17 mouse cellular contexts compared by ENCODE assay signal in genomic region chr6:15638548-15638947, GRCm38 (mm10).
A peak's percentile ranks its signal among the peaks of the same experiment; 100 is the strongest.
DNase-seq lines count a peak whose midpoint lies in the region; ATAC-seq and TF ChIP-seq lines count a peak whose summit lies in the region.
"Had no signal": no experiment of that assay in that cellular context is flagged by ENCODE, and none has a peak within 500 bp of the region (broad histone marks: within the 10 kb centered on the region; RNA-seq: fewer than 3 reads in every experiment).

No protein-coding gene starts in this region.

- no peak for TF ChIP-seq CTCF in cerebellum, adult 2 months (IDR thresholded peaks at IDR 0.05; ENCODE audit: borderline replicate concordance, insufficient read depth, low read depth, low read length)

- no peak for TF ChIP-seq POLR2A in cerebellum, adult 2 months (IDR thresholded peaks at IDR 0.05; ENCODE audit: borderline replicate concordance, insufficient read depth, low read length)

- H3K27ac ChIP-seq in cerebellum, adult 2 months (ENCODE audit: insufficient read depth, low read length), result no peak overlapping the region
- 0 out of 2 replicates have a peak overlapping the region, but pooled peaks have one; percentile 20 for H3K27ac ChIP-seq in limb, embryonic 12.5 days
- H3K27ac ChIP-seq in limb, embryonic 10.5 days, result no peak overlapping the region
- no peak overlapping the region for H3K27ac ChIP-seq in forebrain, embryonic 14.5 days (ENCODE audit: low read depth, low read length)
- no peak overlapping the region for H3K27ac ChIP-seq in midbrain, embryonic 16.5 days (ENCODE audit: low read length)
- H3K27ac ChIP-seq: heart, embryonic 15.5 days; hindbrain, embryonic 15.5 days; neural tube, embryonic 13.5 days had no signal

- no peak overlapping the region for H3K4me3 ChIP-seq in cerebellum, adult 2 months (replicated peaks; ENCODE audit: insufficient read depth, low read depth, low read length)
- H3K4me3 ChIP-seq in limb, embryonic 12.5 days (replicated peaks), result no peak overlapping the region
- H3K4me3 ChIP-seq in limb, embryonic 10.5 days, result no peak overlapping the region
- no peak overlapping the region for H3K4me3 ChIP-seq in forebrain, embryonic 14.5 days (ENCODE audit: low read depth, low read length)
- no peak overlapping the region for H3K4me3 ChIP-seq in midbrain, embryonic 16.5 days (ENCODE audit: low read depth, low read length)
- H3K4me3 ChIP-seq: heart, embryonic 15.5 days; hindbrain, embryonic 15.5 days; neural tube, embryonic 13.5 days had no signal

- no peaks in the 10 kb centered on the region for H3K9me3 ChIP-seq in limb, embryonic 12.5 days
- no peaks in the 10 kb centered on the region for H3K9me3 ChIP-seq in limb, embryonic 10.5 days (replicated peaks)
- no peaks in the 10 kb centered on the region for H3K9me3 ChIP-seq in forebrain, embryonic 14.5 days (replicated peaks; ENCODE audit: control insufficient read depth, low read length)
- no peaks in the 10 kb centered on the region for H3K9me3 ChIP-seq in midbrain, embryonic 16.5 days (replicated peaks; ENCODE audit: control insufficient read depth, low read length, poor library complexity, severe bottlenecking)
- H3K9me3 ChIP-seq: heart, embryonic 15.5 days; hindbrain, embryonic 15.5 days; neural tube, embryonic 13.5 days had no signal

- H3K4me1 ChIP-seq in cerebellum, adult 2 months (ENCODE audit: control insufficient read depth, insufficient read depth, low read length), result no peaks in the 10 kb centered on the region
- peaks cover 12% of the 10 kb centered on the region for H3K4me1 ChIP-seq in limb, embryonic 12.5 days (replicated peaks)
- peaks cover 15% of the 10 kb centered on the region for H3K4me1 ChIP-seq in limb, embryonic 10.5 days
- peaks cover 5% of the 10 kb centered on the region; the same call in 1 of the 2 replicates for H3K4me1 ChIP-seq in forebrain, embryonic 14.5 days (ENCODE audit: control insufficient read depth, insufficient read depth, low read length)
- peaks cover 2% of the 10 kb centered on the region; the same call in 1 of the 2 replicates for H3K4me1 ChIP-seq in midbrain, embryonic 16.5 days (ENCODE audit: control insufficient read depth, insufficient read depth, low read length)
- H3K4me1 ChIP-seq: heart, embryonic 15.5 days; hindbrain, embryonic 15.5 days had no signal

- H3K36me3 ChIP-seq in limb, embryonic 12.5 days, result no peaks in the 10 kb centered on the region
- no peaks in the 10 kb centered on the region for H3K36me3 ChIP-seq in limb, embryonic 10.5 days
- H3K36me3 ChIP-seq in forebrain, embryonic 14.5 days (ENCODE audit: control insufficient read depth, insufficient read depth, low read length), result no peaks in the 10 kb centered on the region
- H3K36me3 ChIP-seq in midbrain, embryonic 16.5 days (ENCODE audit: control insufficient read depth, insufficient read depth, low read length), result no peaks in the 10 kb centered on the region
- H3K36me3 ChIP-seq: heart, embryonic 15.5 days; hindbrain, embryonic 15.5 days; neural tube, embryonic 13.5 days had no signal

- peak; percentile 6 to 9 for DNase-seq in cerebellum, postnatal 10 days
- no peak for DNase-seq in cerebellum, adult 2 months
- DNase-seq in limb, embryonic 10.5 days (ENCODE audit: low spot score), result no peak
- DNase-seq in forebrain, embryonic 14.5 days (ENCODE audit: low spot score), result peak; percentile 41
- DNase-seq in urinary bladder, postnatal 36 days (ENCODE audit: low spot score in 2 of 2), result no peak
- no peak for DNase-seq in thymus, postnatal 4 days
- DNase-seq: cerebellum, adult 9-11 months; kidney, adult 8-10 months; lung, postnatal 10 days; thymus, postnatal 36 days had no signal

- no peak overlapping the region for H3K9ac ChIP-seq in limb, embryonic 12.5 days (replicated peaks)
- H3K9ac ChIP-seq in forebrain, embryonic 14.5 days (ENCODE audit: low read length), result no peak overlapping the region
- H3K9ac ChIP-seq in midbrain, embryonic 16.5 days (ENCODE audit: low read depth, low read length), result no peak overlapping the region
- H3K9ac ChIP-seq: heart, embryonic 15.5 days; hindbrain, embryonic 15.5 days; neural tube, embryonic 13.5 days had no signal

- no peaks in the 10 kb centered on the region for H3K27me3 ChIP-seq in cerebellum, adult 2 months (ENCODE audit: control insufficient read depth, insufficient read depth, low read length)
- H3K27me3 ChIP-seq in limb, embryonic 12.5 days, result no peaks in the 10 kb centered on the region
- no peaks in the 10 kb centered on the region for H3K27me3 ChIP-seq in limb, embryonic 10.5 days (ENCODE audit: low read depth, poor library complexity, severe bottlenecking)
- no peaks in the 10 kb centered on the region for H3K27me3 ChIP-seq in forebrain, embryonic 14.5 days (replicated peaks; ENCODE audit: control insufficient read depth, insufficient read depth, low read length)
- no peaks in the 10 kb centered on the region for H3K27me3 ChIP-seq in midbrain, embryonic 16.5 days (ENCODE audit: control insufficient read depth, insufficient read depth, low read depth, low read length)
- H3K27me3 ChIP-seq: heart, embryonic 15.5 days; hindbrain, embryonic 15.5 days; neural tube, embryonic 13.5 days; Patski had no signal

- 41% methylated on average over 14 of the region's 14 CpGs for WGBS in cerebellum, adult 2 months
- 80% methylated on average over 14 of the region's 14 CpGs for WGBS in limb, embryonic 12.5 days
- WGBS in limb, embryonic 10.5 days, result 85% methylated on average over 14 of the region's 14 CpGs
- 42% methylated on average over 14 of the region's 14 CpGs for WGBS in forebrain, embryonic 14.5 days
- WGBS in midbrain, embryonic 16.5 days, result 52% methylated on average over 14 of the region's 14 CpGs

- H3K4me2 ChIP-seq in limb, embryonic 12.5 days, result no peak overlapping the region
- no peak overlapping the region for H3K4me2 ChIP-seq in forebrain, embryonic 14.5 days (ENCODE audit: low read length)
- peak overlapping the region; percentile 12; the same call in 1 of the 2 replicates for H3K4me2 ChIP-seq in midbrain, embryonic 16.5 days (ENCODE audit: low read length)
- H3K4me2 ChIP-seq: heart, embryonic 15.5 days; hindbrain, embryonic 15.5 days; liver, embryonic 11.5 days; neural tube, embryonic 13.5 days had no signal

- peak; percentile 68; the same call in 1 of the 2 replicates for ATAC-seq in limb, embryonic 12.5 days (ENCODE audit: insufficient number of reproducible peaks, insufficient read depth, low FRiP score, low TSS enrichment, low read depth)
- ATAC-seq in forebrain, embryonic 14.5 days, result peak; percentile 64
- 0 out of 2 replicates have a peak, but pooled peaks have one; percentile 56 for ATAC-seq in midbrain, embryonic 16.5 days
- ATAC-seq: Patski had no signal

Comparison
In these comparisons a context has a peak if more than half of its experiments do, and no peak if none do; other contexts are left out.
1. DNase-seq: peak in cerebellum, postnatal 10 days (2 of 2) and forebrain, embryonic 14.5 days (single experiment); none in cerebellum, adult 2 months (0 of 2), limb, embryonic 10.5 days (single experiment), urinary bladder, postnatal 36 days (0 of 2) and thymus, postnatal 4 days (single experiment).
2. Peak in every context shown above with its lines, with median percentiles within 50 percentile points of each other: ATAC-seq.